Comparison of ENCODE assay signal across 18 mouse cellular contexts in genomic region chrX:94534346-94534745, GRCm38 (mm10). TPM values are rescaled to one million over a fixed set of nuclear protein-coding genes. Genes with fewer than 3 reads are reported as not detected.
DNase-seq lines count a peak whose midpoint lies in the region; ATAC-seq and TF ChIP-seq lines count a peak whose summit lies in the region.
"Had no signal": no experiment of that assay in that cellular context is flagged by ENCODE, and none has a peak within 500 bp of the region (broad histone marks: within the 10 kb centered on the region; RNA-seq: fewer than 3 reads in every experiment).

No protein-coding gene starts in this region.

- no peaks in the 10 kb centered on the region for H3K27me3 ChIP-seq in forebrain, embryonic 16.5 days (replicated peaks; ENCODE audit: control insufficient read depth, insufficient read depth, low read length)
- no peaks in the 10 kb centered on the region for H3K27me3 ChIP-seq in forebrain, embryonic 14.5 days (replicated peaks; ENCODE audit: control insufficient read depth, insufficient read depth, low read length)
- no peaks in the 10 kb centered on the region for H3K27me3 ChIP-seq in hindbrain, embryonic 14.5 days (ENCODE audit: control insufficient read depth, insufficient read depth, low read length)
- no peaks in the 10 kb centered on the region for H3K27me3 ChIP-seq in hindbrain, embryonic 16.5 days (replicated peaks; ENCODE audit: control insufficient read depth, insufficient read depth, low read length)
- no peaks in the 10 kb centered on the region for H3K27me3 ChIP-seq in lung, embryonic 14.5 days (ENCODE audit: insufficient read depth, low read length)
- no peaks in the 10 kb centered on the region for H3K27me3 ChIP-seq in lung, postnatal 0 days (replicated peaks; ENCODE audit: insufficient read depth, low read length)
- H3K27me3 ChIP-seq: embryonic facial prominence, embryonic 15.5 days had no signal

- WGBS in forebrain, embryonic 16.5 days: 64% methylated on average over 2 of the region's 2 CpGs
- 60% methylated on average over 2 of the region's 2 CpGs for WGBS in forebrain, embryonic 14.5 days
- 73% methylated on average over 2 of the region's 2 CpGs for WGBS in hindbrain, embryonic 14.5 days
- 78% methylated on average over 2 of the region's 2 CpGs for WGBS in hindbrain, embryonic 16.5 days
- 55% methylated on average over 2 of the region's 2 CpGs for WGBS in lung, embryonic 14.5 days
- 57% methylated on average over 2 of the region's 2 CpGs for WGBS in lung, postnatal 0 days

- no peaks in the 10 kb centered on the region for H3K9me3 ChIP-seq in forebrain, embryonic 16.5 days (ENCODE audit: control insufficient read depth, low read length)
- no peaks in the 10 kb centered on the region for H3K9me3 ChIP-seq in forebrain, embryonic 14.5 days (replicated peaks; ENCODE audit: control insufficient read depth, low read length)
- H3K9me3 ChIP-seq in hindbrain, embryonic 14.5 days (ENCODE audit: control insufficient read depth, low read length): no peaks in the 10 kb centered on the region
- H3K9me3 ChIP-seq in hindbrain, embryonic 16.5 days (ENCODE audit: control insufficient read depth, low read length): no peaks in the 10 kb centered on the region
- H3K9me3 ChIP-seq in lung, embryonic 14.5 days (ENCODE audit: low read depth, low read length): no peaks in the 10 kb centered on the region
- no peaks in the 10 kb centered on the region for H3K9me3 ChIP-seq in lung, postnatal 0 days (ENCODE audit: low read length)
- H3K9me3 ChIP-seq: embryonic facial prominence, embryonic 15.5 days; heart, embryonic 10.5 days had no signal

- peaks cover 11% of the 10 kb centered on the region for H3K4me1 ChIP-seq in forebrain, embryonic 16.5 days (replicated peaks; ENCODE audit: control insufficient read depth, insufficient read depth, low read length)
- H3K4me1 ChIP-seq in forebrain, embryonic 14.5 days (ENCODE audit: control insufficient read depth, insufficient read depth, low read length): no peaks in the 10 kb centered on the region
- peaks cover 13% of the 10 kb centered on the region for H3K4me1 ChIP-seq in hindbrain, embryonic 14.5 days (replicated peaks; ENCODE audit: control insufficient read depth, insufficient read depth, low read length)
- peaks cover 5% of the 10 kb centered on the region for H3K4me1 ChIP-seq in hindbrain, embryonic 16.5 days (ENCODE audit: control insufficient read depth, insufficient read depth, low read depth, low read length)
- no peaks in the 10 kb centered on the region for H3K4me1 ChIP-seq in lung, embryonic 14.5 days (ENCODE audit: insufficient read depth)
- no peaks in the 10 kb centered on the region for H3K4me1 ChIP-seq in lung, postnatal 0 days (ENCODE audit: insufficient read depth, low read depth, low read length)
- H3K4me1 ChIP-seq: embryonic facial prominence, embryonic 15.5 days; heart, embryonic 10.5 days had no signal

- no peak for TF ChIP-seq EP300 in lung, postnatal 0 days (IDR thresholded peaks at IDR 0.05)

- H3K9ac ChIP-seq in forebrain, embryonic 16.5 days (replicated peaks; ENCODE audit: low read depth, low read length): no peak overlapping the region
- H3K9ac ChIP-seq in forebrain, embryonic 14.5 days (ENCODE audit: low read length): no peak overlapping the region
- H3K9ac ChIP-seq in hindbrain, embryonic 14.5 days: no peak overlapping the region
- no peak overlapping the region for H3K9ac ChIP-seq in hindbrain, embryonic 16.5 days (ENCODE audit: low read depth, low read length)
- no peak overlapping the region for H3K9ac ChIP-seq in lung, embryonic 14.5 days
- no peak overlapping the region for H3K9ac ChIP-seq in lung, postnatal 0 days (replicated peaks; ENCODE audit: low read depth)
- H3K9ac ChIP-seq: embryonic facial prominence, embryonic 15.5 days had no signal

- no peak overlapping the region for H3K4me2 ChIP-seq in forebrain, embryonic 16.5 days (ENCODE audit: low read length)
- no peak overlapping the region for H3K4me2 ChIP-seq in forebrain, embryonic 14.5 days (ENCODE audit: low read length)
- no peak overlapping the region for H3K4me2 ChIP-seq in hindbrain, embryonic 14.5 days (replicated peaks)
- no peak overlapping the region for H3K4me2 ChIP-seq in hindbrain, embryonic 16.5 days (ENCODE audit: low read length)
- no peak overlapping the region for H3K4me2 ChIP-seq in lung, embryonic 14.5 days
- H3K4me2 ChIP-seq in lung, postnatal 0 days (replicated peaks; ENCODE audit: low read depth, low read length): no peak overlapping the region
- H3K4me2 ChIP-seq: embryonic facial prominence, embryonic 15.5 days had no signal

- H3K27ac ChIP-seq in forebrain, embryonic 16.5 days (ENCODE audit: low read length): no peak overlapping the region
- no peak overlapping the region for H3K27ac ChIP-seq in forebrain, embryonic 14.5 days (ENCODE audit: low read depth, low read length)
- no peak overlapping the region for H3K27ac ChIP-seq in hindbrain, embryonic 14.5 days
- H3K27ac ChIP-seq in hindbrain, embryonic 16.5 days (ENCODE audit: low read depth, low read length): no peak overlapping the region
- H3K27ac ChIP-seq in lung, embryonic 14.5 days (ENCODE audit: low read depth): no peak overlapping the region
- no peak overlapping the region for H3K27ac ChIP-seq in lung, postnatal 0 days (ENCODE audit: low read length)
- H3K27ac ChIP-seq: embryonic facial prominence, embryonic 15.5 days; heart, embryonic 10.5 days had no signal

- H3K36me3 ChIP-seq in forebrain, embryonic 16.5 days (ENCODE audit: control insufficient read depth, insufficient read depth): peaks cover 11% of the 10 kb centered on the region; the same call in 1 of the 2 replicates
- peaks cover 41% of the 10 kb centered on the region for H3K36me3 ChIP-seq in forebrain, embryonic 14.5 days (ENCODE audit: control insufficient read depth, insufficient read depth, low read length)
- H3K36me3 ChIP-seq in hindbrain, embryonic 14.5 days (replicated peaks; ENCODE audit: control insufficient read depth, insufficient read depth): peaks cover 47% of the 10 kb centered on the region
- H3K36me3 ChIP-seq in hindbrain, embryonic 16.5 days (ENCODE audit: control insufficient read depth, insufficient read depth, low read length): peaks cover 11% of the 10 kb centered on the region
- peaks cover 39% of the 10 kb centered on the region for H3K36me3 ChIP-seq in lung, embryonic 14.5 days (ENCODE audit: insufficient read depth)
- no peaks in the 10 kb centered on the region for H3K36me3 ChIP-seq in lung, postnatal 0 days (ENCODE audit: insufficient read depth, low read length)

- peak; percentile 35; the same call in 1 of the 2 replicates for ATAC-seq in forebrain, embryonic 16.5 days
- no peak for ATAC-seq in forebrain, embryonic 14.5 days
- peak; percentile 49; the same call in 1 of the 2 replicates for ATAC-seq in hindbrain, embryonic 14.5 days (ENCODE audit: low FRiP score)
- ATAC-seq in hindbrain, embryonic 16.5 days: no peak
- ATAC-seq in lung, embryonic 14.5 days (ENCODE audit: insufficient read depth): peak; percentile 50; the same call in 1 of the 2 replicates
- ATAC-seq in lung, postnatal 0 days: no peak

- DNase-seq in forebrain, embryonic 14.5 days (ENCODE audit: low spot score): no peak
- DNase-seq in hindbrain, embryonic 14.5 days (ENCODE audit: low spot score): no peak
- no peak for DNase-seq in lung, embryonic 14.5 days
- DNase-seq in lung, postnatal 0 days (ENCODE audit: low spot score): no peak
- DNase-seq: adrenal gland, postnatal 10 days; cerebellum, adult 11 months; cerebellum, adult 8-10 months; cerebellum, postnatal 14 days; embryo, embryonic 11 days; gastrocnemius, postnatal 10 days; heart, adult 18-20 months; heart, postnatal 10 days; heart, postnatal 4 days had no signal

- TF ChIP-seq CTCF in lung, embryonic 14.5 days (IDR thresholded peaks at IDR 0.05; ENCODE audit: low read depth): no peak
- TF ChIP-seq CTCF in lung, postnatal 0 days (IDR thresholded peaks at IDR 0.05): no peak

- no peak overlapping the region for H3K4me3 ChIP-seq in forebrain, embryonic 16.5 days (replicated peaks; ENCODE audit: low read length)
- no peak overlapping the region for H3K4me3 ChIP-seq in forebrain, embryonic 14.5 days (ENCODE audit: low read depth, low read length)
- H3K4me3 ChIP-seq in hindbrain, embryonic 14.5 days (replicated peaks; ENCODE audit: low read length): no peak overlapping the region
- no peak overlapping the region for H3K4me3 ChIP-seq in hindbrain, embryonic 16.5 days (ENCODE audit: low read length)
- no peak overlapping the region for H3K4me3 ChIP-seq in lung, embryonic 14.5 days (ENCODE audit: low read depth, low read length)
- H3K4me3 ChIP-seq in lung, postnatal 0 days (ENCODE audit: low read depth, low read length): no peak overlapping the region
- H3K4me3 ChIP-seq: embryonic facial prominence, embryonic 15.5 days; erythroblast, embryonic 14.5 days; heart, embryonic 10.5 days had no signal

RNA-seq across cellular contexts. Expression of gene Maged1, which starts 7.6 kb away (rescaled TPM):
- polyA plus RNA-seq in forebrain, embryonic 16.5 days (2015; fragmentation: Nextera tagmentation; extraction: Ambion mirVana): 978 and 998 TPM in 2 replicates
- polyA plus RNA-seq in forebrain, embryonic 14.5 days (2014; fragmentation: Nextera tagmentation; extraction: Ambion mirVana): 1,111 and 1,161 TPM in 2 replicates
- polyA plus RNA-seq in hindbrain, embryonic 14.5 days (2014; fragmentation: Nextera tagmentation; extraction: Ambion mirVana): 1,087 and 1,146 TPM in 2 replicates
- polyA plus RNA-seq in hindbrain, embryonic 16.5 days (2015; fragmentation: Nextera tagmentation; extraction: Ambion mirVana): 956 and 1,025 TPM in 2 replicates
- polyA plus RNA-seq in lung, embryonic 14.5 days (2014; fragmentation: Nextera tagmentation; extraction: Ambion mirVana): 701 and 707 TPM in 2 replicates
- 211 and 222 TPM in 2 replicates for polyA plus RNA-seq in lung, postnatal 0 days (2015; fragmentation: Nextera tagmentation; extraction: Ambion mirVana)

Comparison
In these comparisons a context has a peak if more than half of its experiments do, and no peak if none do; other contexts are left out.
1. ATAC-seq: peak in forebrain, embryonic 16.5 days (single experiment), hindbrain, embryonic 14.5 days (single experiment) and lung, embryonic 14.5 days (single experiment); none in forebrain, embryonic 14.5 days (single experiment), hindbrain, embryonic 16.5 days (single experiment) and lung, postnatal 0 days (single experiment).